Mouse (Mus musculus) telencephalon, adult 2 months (tissue): ENCODE results near the gene Zbtb44.
A peak's percentile ranks its signal among the peaks of the same experiment; 100 is the strongest.
"Not testable (repeated sequence)": the region's sequence is repeated elsewhere in the genome, so short reads cannot be mapped to it uniquely, and the experiment has no call there.

Experiments used
- DNase-seq: peaks from one replicate; pipeline ENCODE4 v3.0.0-alpha.2; 2011; ENCODE audit warnings: low read depth, low spot score

The Zbtb44 gene

DNA sequence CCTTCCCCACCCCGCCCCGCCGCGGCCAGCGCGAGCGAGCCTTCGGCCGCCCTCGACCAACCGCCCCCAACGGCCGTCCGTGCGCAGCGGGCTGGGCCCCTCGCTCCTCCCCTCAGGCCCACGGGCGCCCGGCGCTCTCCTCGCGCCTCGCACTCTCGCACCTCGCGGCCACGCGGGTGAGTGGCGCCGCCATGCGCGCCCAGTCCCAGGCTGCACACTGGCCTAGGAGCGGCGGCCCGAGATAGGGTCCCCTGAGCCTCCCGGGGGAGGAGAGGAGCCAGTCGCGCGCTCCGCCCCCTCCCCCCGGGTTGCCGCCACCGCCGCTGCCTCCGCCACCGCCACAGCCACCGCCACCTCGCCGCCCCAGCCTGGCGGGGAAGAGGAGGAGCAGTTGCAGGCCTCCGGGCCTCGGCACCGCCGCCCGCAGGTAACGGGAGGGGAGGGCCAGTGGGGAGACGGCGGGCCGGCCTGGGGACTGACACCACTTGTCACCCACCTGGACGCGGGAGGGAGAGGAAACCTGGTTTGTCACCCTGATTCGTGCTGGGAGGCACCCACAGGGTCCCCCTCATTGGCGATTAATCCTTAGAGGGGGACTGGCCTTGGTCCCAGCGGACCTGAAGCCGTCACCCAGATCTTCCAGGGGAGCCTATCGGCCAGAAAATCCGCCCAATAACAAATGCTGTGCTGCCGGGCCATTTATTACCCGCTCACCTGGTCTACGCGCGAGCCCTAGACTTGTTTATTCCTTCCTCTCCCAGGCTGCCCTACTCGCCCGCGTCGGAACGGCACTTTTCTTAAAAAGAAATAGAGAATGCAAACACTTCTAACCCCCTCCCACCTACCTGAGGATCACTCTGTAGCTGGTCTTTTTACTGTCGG is at the start of gene Zbtb44:
TSS of gene Zbtb44 (plus strand) at position 113 of the 882 bp plus-strand sequence.
- DNase-seq = no peak

DNA sequence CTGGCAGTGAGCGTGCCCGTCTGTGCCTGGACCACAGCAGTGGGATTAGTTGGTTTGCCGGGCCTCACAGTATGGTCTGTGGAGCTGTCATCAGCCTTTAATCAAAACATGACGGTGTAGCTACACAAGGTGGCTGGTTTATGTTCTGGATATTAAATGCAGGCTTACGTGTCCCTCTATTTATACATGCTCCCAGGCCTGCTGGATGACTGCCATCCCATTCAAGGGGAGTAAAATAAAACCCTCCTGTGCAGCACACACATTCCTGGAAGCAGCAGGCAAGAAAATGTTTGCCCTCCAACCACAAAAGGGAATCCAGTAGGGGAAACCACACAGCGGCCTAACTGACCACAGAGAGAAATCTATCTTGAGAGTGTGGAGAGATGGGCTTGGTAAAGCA is 44.7 kb upstream of the Zbtb44 start:
- no peak for DNase-seq

DNA sequence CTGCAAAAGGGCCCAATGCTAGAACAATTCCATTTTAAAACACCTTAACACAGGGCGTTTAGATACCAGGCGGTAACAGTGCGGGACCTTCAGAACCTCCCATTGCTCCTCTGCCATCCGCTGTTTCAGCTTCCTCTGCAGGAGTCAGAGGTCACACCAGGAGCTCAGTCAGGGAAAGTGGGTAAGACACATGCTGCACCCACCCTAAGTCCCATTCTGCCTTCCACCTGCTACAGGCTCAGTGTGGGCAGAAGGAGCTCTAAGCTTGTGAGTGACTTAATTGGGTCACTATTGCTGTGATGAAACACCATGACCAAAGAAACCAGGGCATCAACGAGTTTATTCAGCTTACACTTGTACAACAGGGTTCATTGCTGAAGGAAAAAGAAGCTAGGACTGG is 37.3 kb upstream of the Zbtb44 start:
- no peak for DNase-seq

DNA sequence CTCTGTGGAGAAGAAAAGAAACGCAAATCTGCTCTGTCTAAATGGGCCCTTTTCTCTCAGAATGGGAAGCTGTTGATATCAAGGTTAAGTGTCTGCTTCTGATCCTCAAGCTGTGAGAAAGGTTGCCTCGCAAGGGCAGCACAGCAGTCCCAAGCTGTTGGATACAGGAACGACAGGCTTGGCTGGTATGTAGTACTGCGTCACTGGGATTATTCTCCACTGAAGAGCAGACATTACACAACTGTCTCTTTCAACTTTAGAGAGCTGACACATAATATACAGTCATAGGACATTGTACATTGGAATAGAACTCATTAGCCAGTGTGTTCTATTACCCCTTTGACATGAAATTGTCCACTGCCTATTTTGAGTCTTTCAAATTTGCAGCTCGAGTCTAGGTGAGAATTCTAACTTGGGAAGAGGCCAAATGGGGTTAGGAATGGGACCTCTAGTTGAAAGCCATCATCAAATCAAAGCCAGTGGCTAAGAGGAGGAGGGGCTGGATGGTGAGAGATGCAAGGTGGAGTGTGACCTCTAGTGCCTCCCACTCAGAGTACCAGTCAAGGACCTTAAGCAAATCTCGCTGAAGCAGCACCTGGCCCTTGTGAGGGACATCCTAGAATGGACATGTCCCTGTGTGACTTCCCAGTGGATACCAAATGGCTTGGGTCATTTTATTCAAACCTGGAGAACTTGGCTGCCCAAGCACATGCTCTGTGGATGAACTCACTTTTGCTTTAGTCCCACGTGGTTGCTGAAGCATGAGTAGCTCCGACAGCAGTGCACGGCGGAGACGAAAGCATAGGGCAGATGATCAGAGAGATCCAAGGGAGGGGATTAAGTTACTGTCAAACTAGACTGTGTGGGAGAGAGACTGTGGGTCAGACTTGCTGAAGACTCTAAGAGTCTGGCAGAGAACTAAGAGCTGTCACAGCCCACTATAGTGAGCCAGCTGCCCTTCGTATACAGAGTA is 33.6 kb upstream of the Zbtb44 start:
- DNase-seq = no peak

DNA sequence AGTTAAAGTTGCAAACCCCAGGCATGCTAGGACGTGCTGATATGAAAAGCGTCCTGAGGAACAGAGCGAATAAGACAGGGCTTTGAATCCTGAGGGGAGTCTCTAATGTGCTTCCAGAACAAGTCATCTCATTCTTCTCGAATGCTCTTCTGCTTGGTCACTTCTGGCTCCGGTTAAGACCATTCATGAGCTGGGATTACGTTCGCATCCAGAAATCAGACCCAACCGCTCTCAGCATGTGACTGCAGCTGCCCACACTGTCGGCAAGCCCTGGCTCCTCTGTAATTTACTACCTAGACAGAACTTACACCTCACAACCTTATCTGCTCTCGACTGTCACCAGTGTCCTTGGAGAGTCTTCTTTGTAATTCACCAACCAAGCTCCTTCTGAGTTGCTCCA is 29.8 kb upstream of the Zbtb44 start:
- no peak for DNase-seq

DNA sequence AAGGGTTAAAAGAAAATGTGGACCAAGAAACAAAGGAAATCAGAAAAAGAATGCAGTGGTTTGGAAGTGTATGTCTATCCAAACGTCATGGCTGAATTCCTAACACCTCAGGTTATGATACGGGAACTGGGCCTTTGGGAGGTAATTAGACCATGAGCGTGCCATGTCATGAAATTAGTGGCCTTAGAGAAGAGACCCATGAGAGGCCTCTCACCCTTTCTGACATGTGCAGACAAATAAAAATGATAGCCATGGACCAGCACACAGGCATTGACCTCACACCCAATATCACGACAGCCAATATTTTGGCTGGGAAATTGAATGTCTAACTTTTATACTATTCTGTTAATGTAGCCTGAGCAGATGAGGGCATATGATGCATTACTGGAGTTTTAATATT is 27.9 kb upstream of the Zbtb44 start:
- no peak for DNase-seq

DNA sequence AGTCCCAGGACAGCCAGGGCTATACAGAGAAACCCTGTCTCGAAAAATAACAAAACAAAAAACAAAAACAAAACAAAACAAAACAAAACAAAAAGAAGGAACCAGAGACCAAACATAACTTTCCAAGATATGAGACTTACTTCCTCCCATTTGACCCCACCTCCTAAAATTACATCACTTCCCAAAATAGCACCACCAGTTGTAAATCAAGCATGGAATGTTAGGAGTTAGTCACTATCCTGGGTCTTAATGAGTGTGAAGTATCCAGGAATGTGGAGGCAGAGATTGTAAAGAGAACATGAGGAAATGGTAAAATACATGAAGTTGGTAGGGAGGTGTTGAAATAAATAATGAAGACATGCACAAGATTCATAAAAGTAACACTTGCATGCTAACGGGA is 21.1 kb upstream of the Zbtb44 start:
- DNase-seq = no peak

DNA sequence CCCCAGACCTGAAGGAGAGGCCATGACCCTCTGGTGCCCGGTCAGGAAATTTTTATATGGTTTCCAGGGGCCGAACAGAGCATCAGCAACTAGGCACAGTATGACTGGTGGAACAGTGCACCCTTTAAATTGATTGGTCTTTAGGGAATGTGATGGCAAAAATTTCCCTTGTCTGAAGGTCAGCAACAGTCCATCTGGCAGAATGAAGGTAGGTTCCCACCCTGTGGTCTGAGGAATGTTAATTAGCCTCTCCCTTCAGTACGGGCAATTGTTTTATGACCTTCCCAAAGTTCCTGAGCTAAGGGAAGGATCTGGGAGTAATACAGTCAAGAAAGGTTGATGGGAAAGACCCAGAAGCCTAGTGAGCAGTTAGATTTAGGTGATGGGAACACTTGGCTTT is 20.4 kb upstream of the Zbtb44 start:
- no peak for DNase-seq

DNA sequence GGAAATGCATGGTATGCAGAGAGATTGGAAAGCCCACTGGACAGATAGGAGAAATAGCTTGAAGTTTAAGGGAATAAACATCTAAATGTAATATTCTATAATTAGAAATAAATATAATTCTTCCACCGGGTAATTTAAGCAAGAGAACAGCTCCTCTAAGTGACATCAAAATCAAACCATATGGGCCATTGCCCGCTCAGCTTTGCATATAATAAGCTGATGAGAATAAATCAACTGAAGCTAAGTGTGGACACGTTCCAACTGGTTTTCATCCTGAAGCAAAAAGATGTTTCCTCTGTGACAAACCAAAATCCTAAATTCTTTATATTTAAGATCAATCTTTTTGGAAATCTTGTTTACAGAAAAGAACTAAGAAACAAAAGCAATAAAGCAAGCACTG is 19.7 kb upstream of the Zbtb44 start:
- no peak for DNase-seq

DNA sequence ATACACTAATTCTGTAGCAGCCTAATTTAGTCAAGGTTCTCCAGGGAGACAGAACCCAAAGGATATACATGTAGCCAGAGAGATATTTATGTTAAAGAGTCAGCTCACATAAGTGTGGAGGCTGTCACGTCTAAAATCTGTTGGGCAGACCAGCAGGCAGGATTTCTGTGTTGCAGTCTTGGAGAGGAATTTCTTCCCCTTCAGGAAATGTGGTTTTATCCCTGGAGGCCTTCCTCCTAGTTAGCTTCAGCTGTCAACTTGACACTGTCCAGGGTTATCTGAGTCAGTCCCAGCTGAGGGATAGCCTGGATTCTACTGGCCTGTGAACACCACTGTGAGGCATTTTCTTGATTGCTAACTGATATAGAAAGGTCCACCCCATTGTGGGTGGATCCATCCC is 18.9 kb upstream of the Zbtb44 start:
- DNase-seq = no peak

DNA sequence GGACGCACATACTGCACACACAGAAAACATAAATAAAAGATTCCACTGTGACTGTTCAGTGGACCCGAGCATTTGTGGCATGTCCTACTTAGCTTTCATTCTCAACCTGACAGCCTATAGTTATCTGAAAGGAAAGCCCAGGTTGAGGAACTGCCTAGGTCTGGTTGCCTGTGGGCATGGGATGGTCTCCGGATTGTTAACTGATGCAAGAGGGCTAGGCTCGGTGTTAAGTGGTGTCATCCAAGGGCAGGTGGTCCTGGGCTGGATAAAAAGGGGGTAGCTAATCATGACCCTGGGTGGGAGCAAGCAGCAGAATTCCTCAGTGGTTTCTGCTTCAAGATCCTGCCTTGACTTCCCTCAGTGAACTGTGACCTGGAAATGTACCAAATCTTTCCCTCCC is 17.8 kb upstream of the Zbtb44 start:
- DNase-seq = no peak

DNA sequence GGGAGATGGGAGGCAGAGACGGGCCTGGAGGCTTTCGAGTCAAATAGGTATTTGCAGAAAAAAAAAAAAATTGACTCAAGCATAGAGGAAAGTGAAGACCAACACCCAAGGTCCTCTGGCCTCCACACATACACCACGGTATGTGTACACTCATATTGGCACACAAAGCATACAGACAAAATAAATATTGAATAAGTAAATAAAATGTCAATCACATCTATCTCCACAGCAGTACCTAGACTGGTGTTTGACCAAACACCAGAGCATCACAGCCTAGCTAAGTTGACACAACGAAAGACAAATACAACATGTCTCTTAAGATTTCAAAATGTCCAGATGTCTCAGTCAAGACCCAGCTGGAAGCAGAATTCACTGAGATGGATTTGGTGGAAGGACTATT is 17.0 kb upstream of the Zbtb44 start:
- no peak for DNase-seq

DNA sequence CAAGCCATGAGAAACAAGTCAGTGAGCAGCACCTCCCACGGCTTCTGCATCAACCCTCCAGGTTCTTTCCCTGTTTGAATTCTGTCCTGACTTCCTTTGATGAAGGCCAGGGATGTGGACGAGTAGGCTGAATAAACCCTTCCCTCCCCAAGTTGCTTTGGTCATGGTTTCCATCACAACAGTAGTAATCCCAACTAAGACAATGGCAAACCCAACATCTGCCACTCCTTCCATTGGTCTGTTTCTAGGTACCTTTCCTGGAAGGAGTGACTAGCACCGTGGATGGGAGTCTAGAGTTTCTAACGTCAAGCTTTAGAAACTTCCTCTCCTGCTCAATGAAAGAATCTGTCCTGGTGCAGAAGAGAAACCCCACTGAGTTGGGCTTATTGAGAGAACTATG is 12.8 kb upstream of the Zbtb44 start:
- no peak for DNase-seq

DNA sequence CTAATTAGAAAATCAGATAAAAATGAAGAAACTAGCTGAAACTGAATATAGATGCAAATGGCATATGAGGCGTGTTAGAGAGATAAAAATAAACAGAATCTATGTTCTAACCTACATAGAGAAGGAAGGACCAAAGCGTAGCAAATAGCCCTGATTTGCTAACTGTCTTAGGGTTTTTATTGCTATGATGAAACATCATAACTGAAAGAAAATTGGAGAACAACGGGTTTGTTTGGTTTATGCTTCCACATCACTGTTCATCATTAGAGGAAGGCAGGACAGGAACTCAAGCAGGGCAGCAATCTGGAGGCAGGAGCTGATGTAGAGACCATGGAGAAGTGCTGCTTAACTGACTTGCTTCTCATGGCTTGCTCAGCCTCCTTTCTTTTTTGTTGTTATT is 12.3 kb upstream of the Zbtb44 start:
- no peak for DNase-seq

DNA sequence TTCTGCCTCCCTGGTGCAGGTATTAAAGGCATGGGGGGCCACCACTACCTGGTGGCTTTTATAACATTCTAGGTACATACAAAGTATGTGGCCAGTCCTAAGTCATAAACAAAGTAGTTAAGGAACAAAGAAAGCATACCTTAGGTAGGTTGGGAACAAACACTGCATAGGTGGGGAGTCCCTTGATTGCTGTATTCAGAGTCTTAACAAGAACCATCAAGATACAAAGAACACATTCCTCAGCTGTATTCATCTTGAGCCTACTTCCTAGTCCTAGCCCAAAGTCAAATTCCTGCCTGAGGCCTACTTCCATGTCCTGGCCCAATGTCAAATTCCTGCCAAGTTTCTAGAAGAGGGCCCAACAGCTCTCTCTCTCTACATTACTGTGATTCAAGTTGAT is 11.7 kb upstream of the Zbtb44 start:
- DNase-seq = no peak

DNA sequence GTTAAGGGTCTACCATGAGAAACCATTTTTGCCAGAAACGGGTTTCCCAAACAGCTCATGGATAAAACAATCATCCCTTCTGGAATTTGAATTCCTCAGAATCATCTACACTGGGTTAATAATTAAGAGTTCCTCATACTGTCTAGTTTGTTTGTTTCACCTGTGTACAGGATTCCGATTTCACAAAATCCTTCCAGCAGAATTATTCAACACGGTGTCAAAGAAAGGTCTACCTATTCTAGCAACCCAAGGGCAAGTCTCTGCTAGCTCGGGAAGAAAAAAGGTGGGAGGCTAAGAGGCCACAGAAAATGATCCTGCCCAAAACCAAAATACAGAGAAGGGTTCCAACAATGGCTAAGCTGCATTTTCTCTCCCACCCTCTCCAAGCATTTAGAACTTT is 2.2 kb upstream of the Zbtb44 start:
- no peak for DNase-seq

DNA sequence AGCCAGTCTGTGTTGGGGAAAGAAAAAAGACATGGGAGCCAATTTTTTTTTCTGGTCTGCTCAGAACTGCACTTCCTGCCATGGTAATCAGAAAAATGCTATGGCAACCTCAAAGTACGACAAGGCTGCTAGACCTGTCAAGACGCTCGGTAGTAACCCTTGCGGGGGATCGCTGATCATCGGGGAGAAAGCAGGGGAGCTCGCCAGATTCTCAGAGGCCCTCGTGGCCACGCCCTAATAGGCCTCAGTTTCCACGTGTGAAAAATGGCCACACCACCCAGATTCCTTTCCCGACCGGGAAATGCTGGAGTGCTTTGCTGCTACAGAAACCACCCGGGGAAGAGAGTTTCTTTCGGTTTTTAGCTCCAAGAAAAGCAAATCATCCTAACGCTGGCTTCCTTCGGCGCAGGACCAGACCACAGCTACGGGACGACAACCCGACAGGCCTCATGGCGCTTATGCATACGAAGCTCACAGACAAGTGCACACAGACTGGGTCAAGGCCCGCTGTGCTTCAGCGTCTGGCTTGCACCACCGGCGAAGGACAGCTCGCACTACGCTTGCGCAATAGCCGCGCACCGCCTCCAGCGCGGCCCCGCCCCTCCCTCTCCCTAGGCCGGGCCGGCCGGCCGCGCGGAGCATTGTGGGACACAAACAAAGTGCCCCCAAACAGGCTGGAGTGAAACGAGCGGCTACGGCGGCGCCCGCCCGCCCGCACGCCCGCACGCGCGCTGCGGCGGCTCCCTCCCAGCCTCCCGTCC is 513 bp upstream of the Zbtb44 start:
- DNase-seq = peak; percentile 89

DNA sequence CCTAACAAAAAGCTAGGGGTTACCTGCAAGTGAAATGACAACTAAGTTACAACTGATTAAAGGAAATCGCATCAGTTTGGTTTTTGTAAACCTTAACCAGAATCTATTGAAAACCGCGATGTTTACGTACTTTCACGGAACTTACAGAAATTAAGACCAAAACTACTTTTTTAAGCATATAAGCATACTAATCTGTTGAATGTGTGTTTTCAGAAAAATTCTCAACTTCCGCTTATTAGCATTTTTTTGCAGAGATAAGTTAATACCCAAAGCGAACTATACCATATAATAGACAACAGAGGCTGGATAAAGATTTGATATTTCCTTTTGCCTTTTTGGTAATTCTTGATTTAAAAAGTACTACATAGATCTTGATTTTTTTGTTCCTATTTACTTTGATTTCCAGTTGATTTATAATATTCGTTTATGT is 985 bp downstream of the Zbtb44 start:
- no peak for DNase-seq

DNA sequence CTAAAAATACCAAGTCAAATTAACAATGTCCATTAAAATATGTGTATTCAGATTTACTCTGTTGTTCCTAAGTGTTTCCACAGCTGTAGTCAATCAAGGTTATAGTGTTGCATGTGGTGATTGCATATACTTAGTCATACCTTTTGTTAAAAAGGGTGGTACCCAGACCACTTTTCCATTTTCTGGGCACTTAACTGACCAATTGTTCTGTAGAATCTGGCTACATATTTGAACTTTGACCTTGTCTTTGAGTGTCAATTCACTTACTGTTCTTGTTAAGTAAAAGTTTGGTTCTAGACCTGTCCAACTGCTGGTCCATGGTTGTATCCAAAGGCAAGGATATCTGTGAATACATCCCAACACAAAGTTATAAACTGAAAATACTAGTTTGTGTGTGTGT is 2.1 kb downstream of the Zbtb44 start:
- no peak for DNase-seq

DNA sequence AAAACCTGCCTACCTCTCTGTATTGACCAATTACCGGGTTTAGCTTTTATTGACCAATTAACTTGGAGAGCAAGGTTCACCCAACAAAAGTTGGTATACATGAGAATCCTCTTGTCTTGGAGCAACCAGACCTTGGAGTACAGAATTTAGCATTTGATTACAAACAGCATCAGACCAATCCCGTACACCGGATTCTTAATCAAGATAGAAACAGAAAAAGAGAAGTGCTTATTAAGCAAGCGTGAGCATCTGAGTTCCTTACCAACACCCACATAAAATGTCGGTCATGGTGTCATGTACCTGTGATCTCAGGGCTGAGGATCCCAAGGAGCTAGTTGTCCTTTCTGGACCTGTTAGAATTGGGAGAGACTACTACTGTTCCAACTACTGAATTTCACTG is 19.8 kb downstream of the Zbtb44 start:
- no peak for DNase-seq

DNA sequence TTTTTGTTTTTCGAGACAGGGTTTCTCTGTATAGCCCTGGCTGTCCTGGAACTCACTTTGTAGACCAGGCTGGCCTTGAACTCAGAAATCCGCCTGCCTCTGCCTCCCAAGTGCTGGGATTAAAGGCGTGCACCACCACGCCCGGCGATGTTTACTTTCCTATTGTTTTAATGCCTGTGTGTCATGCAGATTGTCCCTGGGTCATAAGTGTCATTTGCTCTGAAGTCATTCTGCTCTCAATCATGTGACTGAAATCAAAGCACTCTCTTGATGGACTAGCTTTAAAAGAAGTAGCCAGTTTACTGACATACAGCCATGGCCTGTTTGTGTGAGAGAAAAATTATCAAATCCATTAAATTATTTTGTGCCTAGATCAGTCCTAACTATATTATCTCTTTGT is 21.1 kb downstream of the Zbtb44 start:
- DNase-seq = not testable (repeated sequence)

DNA sequence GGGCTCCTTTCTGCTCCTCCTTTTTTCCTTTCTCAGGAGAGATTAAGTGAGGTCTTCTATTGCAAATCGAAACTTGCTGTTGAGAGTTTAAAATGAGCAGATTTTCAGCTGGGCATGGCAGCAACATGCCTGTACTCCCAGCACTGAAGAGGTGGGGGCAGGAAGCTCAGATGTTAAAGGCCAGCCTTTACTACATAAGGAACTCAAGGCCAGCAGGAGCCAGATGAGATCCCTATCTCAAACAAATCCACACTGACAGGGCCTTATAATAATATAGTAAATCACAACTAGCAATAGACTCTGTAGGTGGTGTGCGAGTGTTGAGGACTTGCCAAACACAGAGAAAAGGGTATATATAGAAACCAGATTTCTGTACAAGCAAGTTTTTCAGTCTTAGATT is 28.3 kb downstream of the Zbtb44 start:
- peak; percentile 38 for DNase-seq
